Mouse (Mus musculus): ENCODE data around the gene Top3a. TPM values are rescaled to one million over a fixed set of nuclear protein-coding genes. Genes with fewer than 3 reads are reported as not detected.

The Top3a gene
- polyA plus RNA-seq, 1 experiment: 4.7 TPM

DNA sequence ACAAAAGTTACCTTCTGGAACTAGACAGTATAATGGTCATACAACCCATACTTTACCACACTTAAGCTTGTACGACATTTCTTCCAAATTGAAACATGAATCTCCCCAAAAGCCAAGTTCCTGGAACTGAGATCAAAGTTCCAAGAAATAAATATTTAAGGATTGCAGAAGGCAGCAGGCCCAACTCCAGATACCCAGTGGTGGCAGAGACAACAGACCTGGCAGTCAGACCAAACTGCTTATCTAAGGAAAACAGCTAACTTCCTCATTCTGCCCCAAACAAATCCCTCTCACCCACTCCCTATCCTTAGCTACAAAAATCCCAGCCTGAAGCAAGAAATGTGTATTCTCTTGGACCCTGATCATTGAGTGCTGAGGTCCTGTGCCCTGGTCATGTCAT lies 2.3 kb downstream of the Top3a start:
- WGBS: 14% methylated on average over 1 of the region's 1 CpGs

DNA sequence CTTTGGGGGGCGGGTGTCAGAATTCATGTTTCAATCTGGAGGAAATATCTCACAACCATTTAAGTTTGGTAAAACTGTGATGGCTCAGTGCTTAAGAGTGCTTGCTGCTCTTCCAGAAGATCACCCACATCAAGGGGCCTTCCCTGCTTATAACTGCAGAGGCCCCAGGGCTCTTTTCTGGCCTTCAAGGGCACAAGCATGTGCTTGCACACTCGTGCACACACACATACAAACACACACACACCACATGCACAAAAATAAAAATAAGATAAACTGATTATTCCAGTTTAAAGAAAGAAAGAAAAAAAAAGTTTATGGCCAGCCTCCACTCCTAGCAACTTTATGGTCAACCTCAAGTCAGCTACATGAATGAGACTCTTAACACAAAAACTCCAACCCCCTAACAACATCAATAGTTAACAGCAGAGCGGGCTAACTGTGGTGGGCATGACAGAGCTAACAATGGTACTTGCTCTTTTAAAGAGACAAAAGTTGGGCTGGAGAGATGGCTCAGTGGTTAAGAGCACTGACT lies 2.9 kb downstream of the Top3a start:
- Histone ChIP-seq H3K4me3 (ENCODE audit: low read depth, low read length) (no peak overlapping the region), H3K27me3 (ENCODE audit: control insufficient read depth, insufficient read depth, low read length) (no peaks in the 10 kb centered on the region), H3K36me3 (ENCODE audit: control insufficient read depth, insufficient read depth, low read length) (no peaks in the 10 kb centered on the region; the same call in 1 of the 2 replicates), H3K4me1 (ENCODE audit: control insufficient read depth, insufficient read depth, insufficient read length, low read length) (peaks cover 10% of the 10 kb centered on the region; the same call in 1 of the 2 replicates), H3K27ac (ENCODE audit: insufficient read depth, low read depth, low read length) (no peak overlapping the region)
- 80% methylated on average over 3 of the region's 3 CpGs for WGBS
- no peak for TF ChIP-seq POLR2A (IDR thresholded peaks at IDR 0.05; ENCODE audit: low read depth, low read length)
- no peak for TF ChIP-seq CTCF (IDR thresholded peaks at IDR 0.05; ENCODE audit: extremely low read depth, insufficient read length, insufficient replicate concordance, low read depth, low read length)

More for the DNA sequence above, 2.3 kb downstream of the Top3a start:
- no peak overlapping the region for H3K4me3 ChIP-seq (ENCODE audit: low read depth, low read length)
- no peak overlapping the region for H3K27ac ChIP-seq (ENCODE audit: insufficient read depth, low read depth, low read length)
- H3K36me3 ChIP-seq (ENCODE audit: control insufficient read depth, insufficient read depth, low read length): peaks cover 2% of the 10 kb centered on the region
- TF ChIP-seq POLR2A (IDR thresholded peaks at IDR 0.05; ENCODE audit: low read depth, low read length) (no peak), CTCF (IDR thresholded peaks at IDR 0.05; ENCODE audit: extremely low read depth, insufficient read length, insufficient replicate concordance, low read depth, low read length) (no peak)
- peaks cover 16% of the 10 kb centered on the region for H3K4me1 ChIP-seq (ENCODE audit: control insufficient read depth, insufficient read depth, insufficient read length, low read length)
- H3K27me3 ChIP-seq (ENCODE audit: control insufficient read depth, insufficient read depth, low read length): no peaks in the 10 kb centered on the region

DNA sequence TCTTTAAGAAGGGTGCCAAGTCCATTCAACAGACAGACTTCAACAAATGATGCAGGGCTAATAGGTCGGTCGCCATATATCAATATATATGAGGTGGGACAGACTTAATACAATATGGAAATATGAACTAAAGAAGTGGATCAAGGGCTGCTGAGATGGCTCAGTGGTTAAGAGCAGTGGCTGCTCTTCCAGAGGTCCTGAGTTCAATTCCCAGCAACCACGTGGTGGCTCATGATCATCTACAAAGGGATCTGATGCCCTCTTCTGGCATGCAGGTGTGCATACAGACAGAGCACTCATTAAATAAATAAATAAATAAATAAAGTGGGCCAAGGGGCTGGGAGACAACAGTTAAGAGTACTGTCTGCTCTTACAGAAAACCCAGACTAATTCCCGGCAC lies 5.0 kb downstream of the Top3a start:
- Histone ChIP-seq H3K27ac (ENCODE audit: insufficient read depth, low read depth, low read length) (no peak overlapping the region), H3K36me3 (ENCODE audit: control insufficient read depth, insufficient read depth, low read length) (no peaks in the 10 kb centered on the region), H3K4me3 (ENCODE audit: low read depth, low read length) (no peak overlapping the region), H3K27me3 (ENCODE audit: control insufficient read depth, insufficient read depth, low read length) (no peaks in the 10 kb centered on the region), H3K4me1 (ENCODE audit: control insufficient read depth, insufficient read depth, insufficient read length, low read length) (no peaks in the 10 kb centered on the region)
- 87% methylated on average over 4 of the region's 4 CpGs for WGBS
- TF ChIP-seq CTCF (IDR thresholded peaks at IDR 0.05; ENCODE audit: extremely low read depth, insufficient read length, insufficient replicate concordance, low read depth, low read length) (no peak), POLR2A (IDR thresholded peaks at IDR 0.05; ENCODE audit: low read depth, low read length) (no peak)

DNA sequence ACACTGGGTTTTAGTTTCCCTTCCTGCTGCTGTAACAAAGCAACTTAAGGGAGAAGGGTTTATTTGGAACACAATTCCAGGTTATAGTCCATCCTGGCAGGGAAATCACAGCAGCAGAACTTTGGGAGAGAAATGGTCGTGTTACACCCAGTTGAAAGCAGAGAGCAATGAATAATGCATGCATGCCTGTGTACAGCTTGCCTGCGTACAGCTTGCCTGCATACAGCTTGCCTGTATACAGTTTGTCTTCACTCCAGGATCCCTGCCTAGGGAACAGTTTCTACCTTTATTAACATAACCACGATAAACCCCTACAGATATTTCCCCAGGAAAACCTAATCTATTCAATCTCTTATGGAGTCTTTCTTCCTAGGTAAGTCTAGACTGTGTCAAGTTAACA lies 6.4 kb downstream of the Top3a start:
- Histone ChIP-seq H3K4me3 (ENCODE audit: low read depth, low read length) (no peak overlapping the region), H3K27ac (ENCODE audit: insufficient read depth, low read depth, low read length) (no peak overlapping the region), H3K36me3 (ENCODE audit: control insufficient read depth, insufficient read depth, low read length) (no peaks in the 10 kb centered on the region), H3K4me1 (ENCODE audit: control insufficient read depth, insufficient read depth, insufficient read length, low read length) (no peaks in the 10 kb centered on the region), H3K27me3 (ENCODE audit: control insufficient read depth, insufficient read depth, low read length) (no peaks in the 10 kb centered on the region)
- TF ChIP-seq POLR2A (IDR thresholded peaks at IDR 0.05; ENCODE audit: low read depth, low read length): no peak
- TF ChIP-seq CTCF (IDR thresholded peaks at IDR 0.05; ENCODE audit: extremely low read depth, insufficient read length, insufficient replicate concordance, low read depth, low read length): no peak
- WGBS: 85% methylated on average over 3 of the region's 3 CpGs

DNA sequence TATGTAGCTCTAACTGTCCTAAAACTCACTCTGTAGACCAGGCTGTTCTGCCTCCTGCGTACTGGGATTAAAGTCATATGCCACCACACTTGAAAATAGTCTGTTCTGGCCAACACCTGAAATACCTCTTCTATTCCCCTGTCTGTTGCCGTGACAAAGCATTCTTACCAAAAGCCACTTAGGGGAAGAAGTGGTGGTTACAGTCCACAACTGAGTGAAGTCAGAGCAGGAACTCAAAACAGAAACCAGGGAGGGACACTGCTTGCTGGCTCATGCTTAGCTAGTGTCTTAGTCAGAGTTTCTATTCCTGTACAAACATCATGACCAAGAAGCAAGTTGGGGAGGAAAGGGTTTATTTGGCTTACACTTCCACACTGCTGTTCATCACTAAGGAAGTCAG lies 7.8 kb downstream of the Top3a start:
- no peaks in the 10 kb centered on the region for H3K4me1 ChIP-seq (ENCODE audit: control insufficient read depth, insufficient read depth, insufficient read length, low read length)
- no peak for TF ChIP-seq CTCF (IDR thresholded peaks at IDR 0.05; ENCODE audit: extremely low read depth, insufficient read length, insufficient replicate concordance, low read depth, low read length)
- no peak for TF ChIP-seq POLR2A (IDR thresholded peaks at IDR 0.05; ENCODE audit: low read depth, low read length)
- WGBS: 72% methylated on average over 2 of the region's 2 CpGs
- H3K4me3 ChIP-seq (ENCODE audit: low read depth, low read length): no peak overlapping the region
- H3K36me3 ChIP-seq (ENCODE audit: control insufficient read depth, insufficient read depth, low read length): no peaks in the 10 kb centered on the region
- no peaks in the 10 kb centered on the region for H3K27me3 ChIP-seq (ENCODE audit: control insufficient read depth, insufficient read depth, low read length)
- no peak overlapping the region for H3K27ac ChIP-seq (ENCODE audit: insufficient read depth, low read depth, low read length)

DNA sequence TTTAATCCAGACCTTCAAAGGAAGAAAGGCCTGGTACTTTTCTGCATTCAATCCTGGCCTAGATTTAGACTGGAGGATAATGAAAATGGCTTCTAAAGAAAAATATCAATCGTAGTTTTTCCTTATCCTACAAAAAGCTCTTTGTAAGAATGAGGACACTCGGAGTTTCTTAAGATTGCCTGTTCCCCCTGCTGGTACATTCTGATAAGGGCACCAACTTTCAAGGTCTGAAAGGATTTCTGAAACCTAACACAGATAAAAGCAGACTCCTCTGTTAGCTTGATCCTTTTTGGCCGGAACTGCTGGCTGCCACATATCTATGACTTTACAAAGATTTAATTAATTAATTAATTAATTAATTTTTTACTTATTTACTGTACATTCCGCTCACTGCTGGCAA lies 10.2 kb downstream of the Top3a start:
- no peak overlapping the region for H3K27ac ChIP-seq (ENCODE audit: insufficient read depth, low read depth, low read length)
- TF ChIP-seq CTCF (IDR thresholded peaks at IDR 0.05; ENCODE audit: extremely low read depth, insufficient read length, insufficient replicate concordance, low read depth, low read length): no peak
- no peak for TF ChIP-seq POLR2A (IDR thresholded peaks at IDR 0.05; ENCODE audit: low read depth, low read length)
- peaks cover 1% of the 10 kb centered on the region; the same call in 1 of the 2 replicates for H3K4me1 ChIP-seq (ENCODE audit: control insufficient read depth, insufficient read depth, insufficient read length, low read length)
- 89% methylated on average over 4 of the region's 4 CpGs for WGBS
- peaks cover 4% of the 10 kb centered on the region; the same call in 1 of the 2 replicates for H3K36me3 ChIP-seq (ENCODE audit: control insufficient read depth, insufficient read depth, low read length)
- H3K27me3 ChIP-seq (ENCODE audit: control insufficient read depth, insufficient read depth, low read length): no peaks in the 10 kb centered on the region
- no peak overlapping the region for H3K4me3 ChIP-seq (ENCODE audit: low read depth, low read length)

DNA sequence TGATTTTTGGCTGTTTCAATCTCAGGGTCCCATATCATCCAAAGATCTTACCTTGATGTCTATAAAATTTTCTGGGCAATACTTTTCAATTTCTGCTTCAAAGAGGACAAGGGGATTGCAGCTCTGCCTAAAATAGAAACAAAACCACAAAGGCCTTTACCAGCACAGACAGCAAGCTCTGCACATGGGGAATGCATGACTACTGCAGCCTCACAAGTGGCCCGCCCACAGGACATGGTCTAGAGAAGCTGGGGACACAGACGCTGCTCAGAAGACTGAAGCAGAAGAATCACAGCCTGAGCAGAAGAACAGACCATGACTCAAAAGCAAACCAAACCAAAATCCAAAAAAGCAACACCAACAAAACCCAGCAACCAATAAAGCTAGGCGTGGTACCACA lies 15.5 kb downstream of the Top3a start:
- TF ChIP-seq POLR2A (IDR thresholded peaks at IDR 0.05; ENCODE audit: low read depth, low read length): no peak
- TF ChIP-seq CTCF (IDR thresholded peaks at IDR 0.05; ENCODE audit: extremely low read depth, insufficient read length, insufficient replicate concordance, low read depth, low read length): no peak
- H3K36me3 ChIP-seq (ENCODE audit: control insufficient read depth, insufficient read depth, low read length): peaks cover 25% of the 10 kb centered on the region
- peaks cover 1% of the 10 kb centered on the region; the same call in 1 of the 2 replicates for H3K4me1 ChIP-seq (ENCODE audit: control insufficient read depth, insufficient read depth, insufficient read length, low read length)
- no peak overlapping the region for H3K4me3 ChIP-seq (ENCODE audit: low read depth, low read length)
- 88% methylated on average over 3 of the region's 3 CpGs for WGBS
- H3K27me3 ChIP-seq (ENCODE audit: control insufficient read depth, insufficient read depth, low read length): no peaks in the 10 kb centered on the region
- H3K27ac ChIP-seq (ENCODE audit: insufficient read depth, low read depth, low read length): no peak overlapping the region
